Mouse (Mus musculus) spleen, postnatal 36 days (tissue): ENCODE results near the gene Tchh.
"Not testable (repeated sequence)": the region's sequence is repeated elsewhere in the genome, so short reads cannot be mapped to it uniquely, and the experiment has no call there.

Experiments used
- DNase-seq, 2 experiments: peaks; one replicate each; pipeline ENCODE4 v3.0.0; 2022; ENCODE audit warnings: low spot score in 2 of 2, mixed read lengths in 1 of 2

Gene Tchh

GRCm38 (mm10) chr3:93442030-93442429, at the start of gene Tchh:
Tchh (plus strand) TSS chr3:93442330.
- DNase-seq, result no peak

GRCm38 (mm10) chr3:93393366-93393765, 48.8 kb upstream of the Tchh start, which contains the start of gene Rptn:
Rptn (plus strand) TSS chr3:93393699.
- DNase-seq, result no peak

- DNase-seq, result no peak
Measured at GRCm38 (mm10) chr3:93403936-93404335, 38.2 kb upstream of the Tchh start.

GRCm38 (mm10) chr3:93406992-93407391, 35.1 kb upstream of the Tchh start:
- DNase-seq, result no peak

GRCm38 (mm10) chr3:93411905-93412304, 30.2 kb upstream of the Tchh start:
- DNase-seq, result no peak

- no peak for DNase-seq
Measured at GRCm38 (mm10) chr3:93431673-93432072, 10.5 kb upstream of the Tchh start.

- DNase-seq, result peak in 1 of 2 experiments; percentile 6
Measured at GRCm38 (mm10) chr3:93443501-93444101, 1.5 kb downstream of the Tchh start.

- DNase-seq, result peak in 1 of 2 experiments; percentile 3
Measured at GRCm38 (mm10) chr3:93444343-93445164, 2.4 kb downstream of the Tchh start.

- no peak for DNase-seq
Measured at GRCm38 (mm10) chr3:93445165-93445705, 3.1 kb downstream of the Tchh start.

GRCm38 (mm10) chr3:93446128-93446755, 4.1 kb downstream of the Tchh start:
- DNase-seq, result no peak

- DNase-seq, result not testable (repeated sequence)
Measured at GRCm38 (mm10) chr3:93446756-93447137, 4.6 kb downstream of the Tchh start.

- no peak for DNase-seq
Measured at GRCm38 (mm10) chr3:93447138-93447841, 5.2 kb downstream of the Tchh start.

- no peak for DNase-seq
Measured at GRCm38 (mm10) chr3:93466556-93466955, 24.4 kb downstream of the Tchh start.

GRCm38 (mm10) chr3:93467130-93467529, 25.0 kb downstream of the Tchh start:
- DNase-seq, result no peak

GRCm38 (mm10) chr3:93468561-93468960, 26.4 kb downstream of the Tchh start, which contains the start of gene Tchhl1:
Tchhl1 (plus strand) TSS chr3:93468754.
- no peak for DNase-seq

GRCm38 (mm10) chr3:93469629-93470028, 27.5 kb downstream of the Tchh start:
- DNase-seq, result no peak

GRCm38 (mm10) chr3:93480053-93480452, 37.9 kb downstream of the Tchh start:
- no peak for DNase-seq

- DNase-seq, result no peak
Measured at GRCm38 (mm10) chr3:93481982-93482616, 40.0 kb downstream of the Tchh start.

GRCm38 (mm10) chr3:93485611-93486010, 43.5 kb downstream of the Tchh start:
- DNase-seq, result no peak

GRCm38 (mm10) chr3:93488541-93488940, 46.4 kb downstream of the Tchh start:
- no peak for DNase-seq

GRCm38 (mm10) chr3:93492176-93492575, 50.0 kb downstream of the Tchh start:
- no peak for DNase-seq
